Mouse (Mus musculus) ES-E14 (cell line): Measurements from ENCODE around the gene Fbxw9. TPM values are rescaled to one million over a fixed set of nuclear protein-coding genes. Genes with fewer than 3 reads are reported as not detected.

Source experiments
- DNase-seq: peaks from one replicate; pipeline ENCODE4 v3.0.0-alpha.2; 2013; ENCODE audit warnings: low read depth, low spot score
- H3K27ac ChIP-seq: 2 replicates; pipeline ENCODE4 v1.5.1; 2012; ENCODE audit warnings: low read depth, mild to moderate bottlenecking, low read length, moderate library complexity, mixed read lengths; ENCODE audit not compliant: poor library complexity, insufficient read depth, severe bottlenecking
- H3K36me3 ChIP-seq: 2 replicates; pipeline ENCODE4 v1.6.1; 2012; ENCODE audit warnings: mild to moderate bottlenecking, low read length, moderate library complexity, mixed read lengths; ENCODE audit not compliant: control insufficient read depth, poor library complexity, insufficient read depth, severe bottlenecking
- H3K4me1 ChIP-seq, 2 experiments: fragments of 150-350 bp in 1 of 2; sonication (generic) in 1 of 2; 2 replicates each; pipeline ENCODE4 v1.6.1; 2012; ENCODE audit warnings: low read length in 2 of 2, mild to moderate bottlenecking in 1 of 2, mixed read lengths in 1 of 2; ENCODE audit not compliant: control insufficient read depth in 2 of 2, insufficient read depth in 2 of 2, poor library complexity in 1 of 2
- H3K4me3 ChIP-seq, 2 experiments: fragments of 150-350 bp in 1 of 2; sonication (generic) in 1 of 2; 2 replicates each; pipeline ENCODE4 v1.5.1; 2012; ENCODE audit warnings: low read length in 2 of 2, low read depth in 1 of 2, mild to moderate bottlenecking in 1 of 2, mixed read lengths in 1 of 2; ENCODE audit not compliant: insufficient read depth in 1 of 2, poor library complexity in 1 of 2, severe bottlenecking in 1 of 2
- H3K9ac ChIP-seq: 2 replicates; pipeline ENCODE4 v1.6.1; 2012; ENCODE audit warnings: low read depth, mild to moderate bottlenecking, low read length, mixed read lengths; ENCODE audit not compliant: poor library complexity, insufficient read depth, severe bottlenecking
- H3K9me3 ChIP-seq: fragments of 150-350 bp; sonication (generic); 2 replicates; pipeline ENCODE4 v1.6.1; 2012; ENCODE audit warnings: low read depth, mild to moderate bottlenecking, low read length; ENCODE audit not compliant: control insufficient read depth, insufficient read depth
- CHD2 ChIP-seq: IDR thresholded peaks from 2 replicates; pipeline ENCODE4 v1.6.1; 2014; ENCODE audit warnings: mild to moderate bottlenecking, low read depth, low read length, inconsistent platforms
- HCFC1 ChIP-seq: IDR thresholded peaks from 2 replicates; pipeline ENCODE4 v1.6.1; 2012; ENCODE audit warnings: low read length, inconsistent platforms, borderline replicate concordance; ENCODE audit not compliant: insufficient read depth
- MAFK ChIP-seq: IDR thresholded peaks from 2 replicates; pipeline ENCODE4 v1.6.1; 2014; ENCODE audit warnings: mild to moderate bottlenecking, low read depth, low read length, inconsistent platforms; ENCODE audit not compliant: insufficient read depth
- ZC3H11A ChIP-seq: IDR thresholded peaks from 2 replicates; pipeline ENCODE4 v1.6.1; 2012; ENCODE audit warnings: low read depth, mild to moderate bottlenecking, inconsistent platforms, low read length, borderline replicate concordance
- ZNF384 ChIP-seq: IDR thresholded peaks from 2 replicates; pipeline ENCODE4 v1.6.1; 2012; ENCODE audit warnings: low read depth, low read length, inconsistent platforms
- in situ Hi-C, 2 experiments: fragments of 600-800 bp; cut with MboI; formaldehyde crosslinking; loops; one replicate each; pipeline ENCODE4 v1.15.1; 2025; ENCODE audit warnings: low sequenced_read_pairs in 2 of 2, inconsistent platforms in 1 of 2; ENCODE audit not compliant: unreplicated experiment in 2 of 2
- total RNA-seq: library from RNA; depleted of rRNA; stranded (reverse); fragments of 300-350 nt; gene quantifications from 2 replicates; pipeline ENCODE4 v1.2.3, GENCODE M21; 2012

Fbxw9 gene
- total RNA-seq, 1 experiment = 49.3 TPM

DNA sequence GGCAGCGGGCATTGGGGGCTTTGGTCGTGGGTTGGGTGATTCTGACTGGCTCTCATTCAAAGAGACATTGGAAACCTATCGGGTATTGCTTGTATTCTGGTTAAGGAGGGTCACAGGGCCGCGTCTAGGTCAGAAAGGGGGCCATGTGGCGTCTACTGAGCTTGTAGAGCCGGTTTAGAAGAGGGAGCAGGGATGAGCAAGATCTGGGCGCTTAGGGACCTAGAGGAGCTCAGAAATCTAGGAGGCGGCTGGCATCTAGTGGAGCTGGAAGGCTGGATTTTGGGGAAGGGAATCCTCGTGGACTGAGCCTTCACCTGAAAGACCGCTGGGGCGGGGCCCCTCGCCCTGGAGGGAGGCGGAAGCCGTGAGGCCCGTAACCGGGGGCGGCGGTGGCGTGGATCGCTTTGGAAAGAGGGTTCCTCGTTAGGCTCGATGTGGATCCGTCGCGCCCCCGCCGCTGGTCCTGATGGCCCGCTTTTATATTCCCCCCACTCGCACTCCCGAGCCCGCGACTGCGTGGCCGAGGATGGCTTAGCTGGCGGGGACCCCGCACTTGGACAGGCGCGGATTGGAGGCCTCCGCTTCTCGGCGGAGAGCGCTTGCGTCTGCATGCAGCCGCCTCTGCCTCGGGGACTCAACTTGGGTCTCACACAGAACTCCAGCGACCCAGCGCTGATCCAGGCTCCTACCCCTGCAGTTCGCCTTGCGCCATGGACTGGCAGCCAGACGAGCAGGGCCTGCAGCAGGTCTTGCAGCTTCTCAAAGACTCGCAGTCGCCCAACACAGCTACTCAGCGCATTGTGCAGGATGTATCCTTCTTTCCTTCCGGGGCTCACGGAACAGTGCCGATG is 21.9 kb upstream of the Fbxw9 start:
- H3K9ac ChIP-seq = peak overlapping the region; percentile 99
- in situ Hi-C loops = no loop called here
- TF ChIP-seq MAFK = no peak
- TF ChIP-seq HCFC1 = no peak
- TF ChIP-seq ZC3H11A = no peak
- no peak for TF ChIP-seq ZNF384
- no peak for TF ChIP-seq CHD2
- peak overlapping the region; percentile 77 to 96 for H3K4me3 ChIP-seq
- no peak for DNase-seq
- H3K4me1 ChIP-seq = peaks cover 0 to 8% of the 10 kb centered on the region in 2 experiments; a peak in 2 of 4 replicates
- H3K27ac ChIP-seq = peak overlapping the region; percentile 97
- no peaks in the 10 kb centered on the region for H3K9me3 ChIP-seq
- peaks cover 19% of the 10 kb centered on the region for H3K36me3 ChIP-seq

DNA sequence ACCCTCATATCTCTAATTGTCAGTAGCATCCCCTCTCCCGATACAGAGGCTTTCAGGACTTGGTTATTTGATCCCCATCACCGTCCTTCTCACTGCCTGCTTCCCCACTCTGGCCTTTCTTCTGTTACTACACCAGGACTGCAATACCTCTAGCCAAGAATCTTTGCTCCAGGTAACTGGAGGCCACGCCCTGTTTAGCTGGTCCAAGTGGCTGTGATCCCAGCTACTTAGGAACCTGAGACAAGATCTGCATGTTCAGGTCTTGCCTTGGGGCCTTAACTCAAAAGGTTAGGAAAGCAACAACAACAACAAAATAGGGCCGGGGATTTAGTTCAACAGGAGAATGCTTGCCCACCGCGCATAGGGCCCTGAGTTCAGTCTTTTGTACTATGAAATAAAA is 16.2 kb upstream of the Fbxw9 start:
- in situ Hi-C loops = no loop called here
- Histone ChIP-seq H3K27ac (no peak overlapping the region), H3K4me3 (no peak overlapping the region), H3K9ac (no peak overlapping the region), H3K9me3 (no peaks in the 10 kb centered on the region), H3K4me1 (peaks cover 2 to 7% of the 10 kb centered on the region in 2 experiments; a peak in 2 of 4 replicates), H3K36me3 (peaks cover 64% of the 10 kb centered on the region)
- TF ChIP-seq ZNF384 (no peak), MAFK (no peak), CHD2 (no peak), HCFC1 (no peak), ZC3H11A (no peak)
- DNase-seq = no peak

DNA sequence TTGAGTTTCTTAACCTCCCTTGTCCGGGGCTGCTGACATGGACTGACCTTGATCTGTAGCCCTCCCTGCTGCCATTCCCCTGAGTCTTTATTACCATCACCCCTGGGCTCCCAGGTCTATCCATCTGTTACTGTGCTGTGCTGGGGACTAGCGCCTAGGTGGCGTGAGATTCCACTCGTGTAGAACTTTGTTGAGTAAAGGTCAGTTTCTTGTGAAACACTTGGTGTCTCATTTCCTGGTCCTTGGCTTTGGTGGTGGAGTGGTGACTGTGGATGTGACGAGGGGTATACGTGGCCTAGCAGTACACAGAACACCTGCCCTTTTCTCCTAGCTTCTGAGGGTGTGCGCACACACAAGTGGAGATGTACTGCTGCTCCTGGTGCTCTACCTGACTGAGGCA is 2.5 kb upstream of the Fbxw9 start:
- peaks cover 0 to 9% of the 10 kb centered on the region in 2 experiments; a peak in 1 of 4 replicates for H3K4me1 ChIP-seq
- H3K36me3 ChIP-seq = peaks cover 39% of the 10 kb centered on the region
- no peak overlapping the region for H3K27ac ChIP-seq
- in situ Hi-C loops = no loop called here
- no peaks in the 10 kb centered on the region for H3K9me3 ChIP-seq
- no peak overlapping the region for H3K9ac ChIP-seq
- DNase-seq = no peak
- no peak overlapping the region for H3K4me3 ChIP-seq
- TF ChIP-seq MAFK (no peak), CHD2 (no peak), ZC3H11A (no peak), HCFC1 (no peak), ZNF384 (no peak)

DNA sequence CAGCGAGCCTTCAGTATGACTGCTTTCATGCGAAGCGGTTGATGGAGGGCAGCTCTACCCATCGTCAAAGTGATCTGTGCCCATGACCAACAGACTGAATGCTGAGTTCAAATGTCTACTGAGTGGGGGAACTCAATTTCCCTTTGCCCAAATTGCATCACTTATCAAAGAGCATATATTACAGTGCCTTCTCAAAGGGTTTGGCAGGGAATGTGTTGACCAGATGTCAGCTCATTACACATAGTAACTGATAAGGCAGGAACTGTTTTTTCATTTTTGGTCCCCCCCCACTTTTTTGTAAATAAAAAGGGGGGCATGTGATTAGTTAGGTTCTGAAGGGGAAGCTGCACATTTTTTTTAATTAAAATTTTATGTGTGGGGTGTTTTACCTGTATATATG is 2.7 kb downstream of the Fbxw9 start:
- Histone ChIP-seq H3K4me1 (peaks cover 0 to 3% of the 10 kb centered on the region in 2 experiments; a peak in 1 of 4 replicates), H3K36me3 (peaks cover 10% of the 10 kb centered on the region), H3K9ac (no peak overlapping the region), H3K27ac (no peak overlapping the region), H3K4me3 (no peak overlapping the region), H3K9me3 (no peaks in the 10 kb centered on the region)
- DNase-seq = no peak
- TF ChIP-seq ZNF384 (no peak), HCFC1 (no peak), ZC3H11A (no peak), CHD2 (no peak), MAFK (no peak)
- in situ Hi-C loops = no loop called here
